Mouse (Mus musculus) bone marrow, adult 2 months (tissue): Measurements from ENCODE around the gene Bcr.

Source experiments
- CTCF ChIP-seq: fragments of 200-500 bp; IDR thresholded peaks from 2 replicates; pipeline ENCODE4 v1.5.1; 2011; ENCODE audit warnings: low read length, control low read depth; ENCODE audit not compliant: control insufficient read depth, insufficient read depth
- POLR2A ChIP-seq: fragments of 200-500 bp; IDR thresholded peaks from 2 replicates; pipeline ENCODE4 v1.6.1; 2011; ENCODE audit warnings: low read depth, mild to moderate bottlenecking, control low read depth, low read length, borderline replicate concordance; ENCODE audit not compliant: control insufficient read depth

DNA sequence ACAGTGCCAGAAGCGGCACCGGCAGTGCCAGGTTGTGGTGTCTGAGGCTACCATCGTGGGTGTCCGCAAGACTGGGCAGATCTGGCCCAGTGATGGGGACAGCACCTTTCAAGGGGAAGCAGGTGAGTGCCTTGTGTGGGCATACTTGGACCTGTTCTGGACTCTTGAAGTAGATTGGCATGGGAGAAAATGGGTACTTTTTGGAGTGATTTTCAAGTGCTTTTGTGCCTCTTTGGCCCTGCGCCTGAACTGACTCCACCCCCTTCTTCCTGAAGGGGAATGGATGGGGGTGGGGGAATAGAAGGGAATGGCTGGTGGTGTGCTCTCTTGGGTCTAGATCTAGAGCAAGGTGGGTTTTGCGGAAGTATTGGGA, 1.8 kb downstream of the Bcr start:
- TF ChIP-seq CTCF (no peak), POLR2A (no peak)
